Mouse (Mus musculus) lung, postnatal 10 days (tissue): ENCODE measurements at regions not wholly inside any gene's neighbourhood (a gene's known extent, or its start where the extent isn't known, plus 50 kb on each side); places are given as distances from the start of the nearest gene placed in this dataset.
A peak's percentile ranks its signal among the peaks of the same experiment; 100 is the strongest.

ENCODE experiments used
- DNase-seq: peaks from one replicate; pipeline ENCODE4 v3.0.0; 2021

DNA sequence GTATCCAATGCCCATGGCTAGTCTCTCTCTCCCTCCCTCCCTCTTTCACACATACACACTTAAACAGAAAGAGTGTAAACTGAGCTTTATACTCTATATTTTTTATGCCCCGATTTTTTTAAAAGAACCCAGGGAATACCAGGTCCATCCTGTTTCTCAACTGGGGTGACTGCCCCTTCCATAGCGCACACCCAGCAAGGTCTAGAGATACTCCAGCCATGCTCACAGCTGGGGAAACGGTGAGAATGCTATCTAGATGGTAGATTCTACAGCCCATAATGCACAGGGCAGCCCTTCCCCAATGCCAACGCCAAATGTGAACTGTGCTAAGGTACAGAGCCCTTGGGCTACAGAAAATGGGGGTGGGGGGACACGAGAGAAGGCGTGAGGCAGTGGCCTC lies 51.2 kb upstream of the Tln2 start:
- no peak for DNase-seq

DNA sequence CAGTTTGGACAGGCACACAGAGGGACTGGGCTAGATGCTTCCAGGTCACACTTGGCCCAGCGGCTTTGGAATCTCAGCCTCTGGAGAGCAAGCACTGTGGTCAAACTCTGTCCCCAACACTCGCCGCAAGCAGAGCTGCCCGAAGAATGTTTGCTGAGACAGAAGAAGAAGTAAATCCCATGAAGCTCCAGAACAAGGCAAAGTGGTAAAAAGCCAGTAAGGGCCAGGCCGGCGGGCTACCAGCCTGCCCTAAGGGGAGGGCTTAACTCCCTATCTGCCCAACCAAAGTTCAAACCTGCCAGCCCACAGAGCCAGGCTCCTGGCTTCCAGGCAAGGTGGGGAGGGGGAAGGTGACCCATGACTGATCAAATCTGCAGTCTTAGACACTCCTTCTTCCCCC lies 52.2 kb upstream of the Tln2 start:
- DNase-seq, result no peak

DNA sequence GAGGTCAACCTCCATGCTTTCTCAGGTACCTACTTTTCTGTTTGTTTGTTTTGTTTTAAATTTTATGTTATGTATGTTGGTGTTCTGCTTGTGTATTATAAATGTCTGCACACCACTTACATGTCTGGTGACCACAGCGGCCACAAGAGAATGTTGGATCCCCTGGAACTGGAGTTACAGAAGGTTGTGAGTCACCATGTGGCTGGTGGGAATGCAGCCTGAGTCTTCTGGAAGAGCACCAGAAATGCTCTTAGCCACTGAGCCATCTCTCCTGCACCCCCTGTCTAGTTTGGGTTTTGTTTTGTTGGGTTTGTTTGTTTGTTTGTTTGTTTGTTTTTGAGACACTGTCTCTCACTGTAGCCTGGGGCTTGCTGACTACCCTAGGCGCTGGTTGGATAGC lies 52.6 kb upstream of the Tln2 start:
- DNase-seq, result no peak

DNA sequence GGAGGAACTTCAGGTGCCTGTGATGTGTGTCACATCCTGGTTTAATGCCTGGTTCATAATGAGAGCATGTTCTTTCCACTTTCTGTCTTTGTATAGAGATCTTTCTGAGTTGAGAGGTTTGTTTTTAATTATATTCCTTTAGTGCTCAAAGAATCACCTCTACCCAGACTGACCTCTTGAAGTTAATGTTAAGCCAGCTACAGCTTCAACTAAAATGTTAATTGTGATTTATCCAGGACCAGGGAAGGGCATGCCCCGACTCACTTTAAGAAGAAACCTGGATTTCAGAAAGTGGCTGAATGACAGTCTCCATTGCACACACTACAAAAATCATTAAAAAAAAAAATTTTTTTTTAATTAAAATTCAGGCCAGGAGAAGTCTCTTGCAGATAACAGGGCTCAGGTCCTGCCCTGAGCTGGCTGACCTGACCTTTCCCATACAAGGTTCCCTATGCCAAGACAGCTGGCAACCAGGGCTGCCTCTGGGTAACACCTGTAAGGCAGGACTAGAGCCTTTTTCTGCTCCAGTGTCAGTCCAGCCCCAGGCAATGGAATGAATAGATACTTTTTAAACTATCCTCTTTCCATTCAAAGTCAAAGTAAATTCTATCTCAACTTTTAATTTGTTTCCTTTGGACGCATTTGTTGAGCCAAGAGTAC lies 54.7 kb upstream of the Tln2 start:
- no peak for DNase-seq

DNA sequence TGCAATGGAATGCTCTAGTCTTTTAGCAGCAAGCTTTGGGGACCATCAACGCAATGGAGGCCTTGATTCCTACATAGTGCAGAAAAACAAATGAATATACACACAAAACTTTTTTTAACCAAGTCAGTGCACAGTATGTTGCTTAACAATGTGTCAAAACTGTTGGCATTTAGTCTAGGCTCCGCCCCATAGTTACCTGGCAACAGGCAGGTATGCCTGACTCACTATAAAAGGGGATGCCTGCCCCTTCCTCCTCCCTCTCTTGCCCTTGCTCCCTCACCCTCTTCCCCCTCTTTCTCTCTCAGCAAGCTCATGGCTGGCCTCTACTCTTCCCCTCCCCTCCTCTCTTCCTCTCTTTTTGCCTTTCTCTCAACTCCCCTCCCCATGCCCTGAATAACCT lies 56.7 kb upstream of the Tln2 start:
- DNase-seq, result no peak

DNA sequence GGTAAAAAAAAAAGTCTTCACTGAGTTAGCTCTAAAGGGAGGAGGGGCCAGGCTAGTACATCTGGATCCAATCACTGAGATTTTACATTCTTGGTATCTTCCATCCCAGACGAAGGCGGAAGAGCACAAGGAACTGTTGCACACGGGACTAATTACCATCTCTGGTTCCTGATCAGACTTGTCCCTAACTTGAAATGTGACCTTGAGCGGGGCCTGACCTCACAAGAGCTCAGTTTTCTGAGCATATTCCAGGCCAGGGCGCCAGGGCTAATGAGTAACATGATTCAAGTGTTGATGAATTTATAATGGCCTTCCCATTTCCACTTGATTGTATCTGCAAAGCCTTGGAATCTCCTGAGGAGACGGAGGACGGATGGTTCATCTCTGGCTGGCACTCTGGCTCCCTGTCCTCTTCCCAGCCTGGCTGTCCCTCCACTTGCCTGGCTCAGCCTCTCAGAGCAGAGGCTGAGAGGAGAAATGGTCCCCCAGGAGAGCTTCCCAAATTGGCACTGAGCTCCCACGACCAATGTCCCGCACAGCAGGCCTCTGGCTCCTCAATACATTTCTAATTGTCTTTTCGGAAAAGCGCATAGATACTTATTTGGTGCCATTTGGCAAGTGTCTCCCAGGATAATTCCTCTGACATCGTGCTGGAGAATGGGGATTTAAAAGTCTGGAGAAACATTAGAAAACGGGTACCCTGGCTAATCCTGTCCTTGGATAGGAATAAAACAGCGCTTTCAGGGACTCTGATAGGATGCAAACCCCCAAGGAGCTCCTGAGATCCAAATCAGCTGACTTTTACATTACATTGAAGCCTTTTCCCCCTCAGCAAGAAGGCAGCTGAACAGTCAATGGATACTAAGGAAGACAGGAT lies 58.1 kb upstream of the Tln2 start:
- DNase-seq, result no peak

DNA sequence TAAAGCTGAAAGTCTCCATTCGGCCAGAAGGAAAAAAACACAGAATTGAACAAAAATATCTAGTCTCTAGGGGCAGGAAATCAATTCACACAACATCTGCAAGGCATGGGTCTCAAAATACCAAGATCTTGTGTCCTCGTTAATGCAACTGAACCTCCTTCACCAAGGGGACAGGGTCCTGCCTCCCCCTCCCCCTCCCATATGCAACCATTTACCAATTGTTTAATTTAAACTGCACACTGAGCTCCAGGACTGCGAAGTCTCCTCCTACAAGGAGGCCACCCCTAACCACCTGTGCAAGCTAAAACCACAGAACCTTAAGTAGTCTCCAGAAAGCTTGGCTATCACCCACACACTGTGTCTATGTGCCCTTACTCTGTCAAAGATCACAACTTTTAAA lies 61.4 kb upstream of the Tln2 start:
- DNase-seq, result no peak

DNA sequence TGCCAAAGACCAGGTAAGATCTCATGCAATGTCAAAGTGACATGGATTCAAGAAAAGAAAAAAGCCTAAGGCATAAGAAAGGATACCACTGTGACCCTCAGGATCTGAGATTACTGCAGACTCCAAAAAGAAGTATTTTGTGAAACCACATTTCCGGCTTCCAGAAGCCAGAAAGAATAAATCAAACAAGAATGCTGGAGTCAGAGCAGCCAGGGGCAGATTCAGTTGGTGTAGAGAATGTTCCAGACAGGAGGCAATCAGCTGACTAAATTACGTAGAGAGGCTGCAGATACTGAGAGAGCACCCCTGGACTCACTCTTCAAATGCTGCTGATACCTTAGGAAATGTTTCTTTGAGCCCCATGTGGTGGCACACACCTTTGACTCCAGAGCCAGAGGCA lies 67.7 kb upstream of the Tln2 start:
- DNase-seq, result no peak

DNA sequence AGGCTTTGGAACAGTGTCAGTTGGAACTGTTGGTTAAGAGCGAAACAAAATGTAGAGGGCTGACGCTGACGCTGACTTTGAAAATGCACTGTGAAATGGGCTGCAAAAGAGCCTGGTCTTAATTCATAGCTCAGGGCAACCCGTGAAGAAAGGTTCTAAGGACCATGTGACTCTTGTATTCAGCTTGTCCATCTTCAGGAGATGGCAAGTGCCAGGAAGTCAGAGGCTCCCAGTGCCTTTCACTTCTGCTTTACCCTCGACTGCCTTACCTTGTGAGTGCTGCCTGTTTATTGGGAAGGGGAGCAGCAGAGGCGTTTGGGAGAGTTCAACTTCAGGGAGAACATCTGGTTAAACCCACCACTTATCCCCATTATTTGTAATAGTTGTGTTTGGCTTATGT lies 70.1 kb upstream of the Tln2 start:
- DNase-seq, result no peak

DNA sequence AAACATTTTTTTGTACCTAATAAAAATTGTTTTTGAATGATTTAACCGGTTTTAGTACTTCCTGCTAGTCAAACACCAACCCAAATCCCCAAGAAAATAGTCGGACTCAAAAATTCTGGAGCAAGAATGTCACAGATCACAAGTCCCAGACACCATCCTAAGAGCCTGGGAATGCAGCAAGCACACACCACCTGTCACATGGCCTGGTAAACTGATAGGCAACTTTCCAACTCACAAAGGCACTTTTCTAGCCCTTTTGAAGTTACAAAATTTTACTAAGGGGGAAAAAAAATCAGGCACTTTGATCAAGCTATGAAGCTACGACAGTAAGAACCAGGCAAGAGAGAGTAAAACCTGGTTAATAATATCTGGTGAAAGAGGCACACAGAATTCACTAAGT lies 70.7 kb upstream of the Tln2 start:
- no peak for DNase-seq

DNA sequence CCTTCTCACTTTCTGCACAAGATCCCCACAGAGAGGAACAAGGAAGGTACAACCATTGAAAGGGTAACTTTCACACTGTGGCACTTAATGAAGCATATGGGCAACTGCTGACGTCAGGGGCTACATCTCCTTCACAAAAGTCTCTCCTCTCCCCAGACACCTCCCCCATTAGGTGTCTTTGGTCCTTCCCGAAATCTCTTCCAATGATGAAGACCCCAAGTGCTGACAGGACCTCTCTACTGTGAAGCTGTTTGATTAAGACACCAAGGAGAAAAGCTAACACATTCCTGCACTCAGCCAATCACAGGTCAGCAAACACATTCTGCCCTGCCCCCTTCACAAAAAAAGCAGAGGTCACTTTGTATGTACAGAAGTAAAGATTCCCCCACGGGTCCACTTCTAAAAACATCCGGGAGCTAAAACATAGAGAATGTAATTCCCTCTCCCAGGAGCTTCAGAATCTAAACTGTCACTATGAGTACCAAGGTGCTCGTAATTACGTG lies 72.3 kb upstream of the Tln2 start:
- no peak for DNase-seq

DNA sequence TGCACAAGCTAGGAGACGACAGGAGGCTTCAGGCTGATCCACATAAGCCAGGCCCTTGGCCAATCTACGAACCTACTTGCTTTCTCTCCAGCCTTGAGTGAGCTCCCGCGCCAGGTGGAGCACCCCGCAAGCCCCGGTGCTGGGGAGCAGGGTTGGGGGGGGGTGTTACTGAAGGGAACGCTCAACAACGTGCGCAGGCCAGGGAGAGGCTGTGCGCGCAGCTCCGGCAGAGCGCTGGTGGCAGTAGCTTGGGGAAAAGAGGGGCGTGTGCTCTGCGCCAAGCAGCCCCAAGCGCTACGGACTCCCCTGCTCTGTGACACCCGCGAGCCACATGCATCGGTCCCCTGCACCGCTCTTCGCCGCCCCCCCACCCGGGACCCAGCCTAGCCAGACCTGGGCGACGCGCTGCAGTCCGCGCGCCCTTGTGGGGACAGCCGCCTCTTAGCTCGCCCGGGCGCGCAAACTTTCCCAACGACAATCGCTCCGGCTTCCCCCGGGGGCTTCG lies 73.1 kb upstream of the Tln2 start:
- DNase-seq, result peak; percentile 28

DNA sequence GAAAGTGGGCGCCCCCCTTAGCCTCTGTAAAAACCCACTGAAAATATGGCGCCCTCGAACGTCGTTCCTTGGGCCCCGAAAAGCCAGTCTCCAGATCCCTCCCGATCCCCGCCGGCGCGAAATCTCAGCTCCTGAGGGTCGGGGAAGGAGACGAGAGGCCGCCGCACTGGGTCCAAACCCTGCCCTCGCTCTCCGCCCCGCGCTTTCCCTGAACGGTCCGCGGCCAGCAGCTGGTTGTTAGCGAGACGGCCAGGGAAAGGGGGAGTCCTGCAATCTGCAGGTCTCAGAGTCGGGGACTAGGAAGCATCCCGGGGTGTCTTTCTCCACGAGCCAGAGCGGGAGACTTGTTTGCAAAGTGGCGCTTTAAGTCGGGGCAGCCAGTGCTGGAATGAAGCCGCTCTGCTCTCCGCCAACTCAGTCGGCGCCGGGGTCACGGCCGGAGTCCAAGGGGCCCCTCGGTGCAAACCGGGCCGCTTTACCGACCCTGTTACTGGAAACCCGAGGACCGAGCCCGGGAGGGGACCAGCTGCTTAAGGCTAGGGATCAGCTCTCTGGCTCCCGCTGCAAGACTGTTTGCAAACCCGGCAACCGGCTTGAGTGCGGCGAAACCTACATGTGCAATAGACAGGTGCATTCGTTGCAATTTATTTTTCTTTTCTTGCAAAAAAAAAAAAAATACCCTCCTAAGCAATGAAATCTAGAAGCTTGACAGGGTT lies 73.7 kb upstream of the Tln2 start:
- peak; percentile 33 for DNase-seq

DNA sequence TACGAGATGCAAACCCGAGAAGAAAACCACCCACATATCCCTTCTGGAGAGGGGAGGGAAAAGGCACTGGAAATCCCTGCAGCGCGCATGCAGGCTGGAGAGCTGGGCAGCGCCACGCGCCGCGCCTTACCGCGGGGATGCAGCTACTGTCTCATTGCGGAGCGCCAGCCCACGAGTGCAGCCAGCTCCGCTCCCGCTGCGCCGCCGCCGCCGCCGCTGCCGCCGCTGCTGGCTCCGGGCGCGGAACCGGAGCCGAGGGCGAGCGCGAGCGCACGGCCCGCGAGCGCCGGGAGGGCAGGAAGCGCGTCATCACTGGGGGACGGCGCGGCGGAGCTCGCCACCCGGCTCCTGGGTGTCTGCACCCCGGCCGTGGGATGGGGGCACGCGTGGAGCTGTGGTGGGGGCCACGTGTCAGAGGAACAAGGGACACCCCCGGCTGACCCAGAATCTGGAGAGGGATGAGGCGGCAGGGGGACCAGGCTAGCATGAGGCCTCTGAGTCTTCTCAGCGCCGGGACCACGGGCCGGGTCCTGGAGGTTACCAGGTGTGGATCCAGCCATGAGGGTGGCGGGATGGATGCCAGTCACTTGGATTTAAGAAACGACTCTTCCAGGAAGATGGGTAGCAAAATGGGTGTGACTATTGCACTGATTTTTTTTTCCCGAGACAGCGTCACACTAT lies 74.4 kb upstream of the Tln2 start:
- DNase-seq, result peak; percentile 68

DNA sequence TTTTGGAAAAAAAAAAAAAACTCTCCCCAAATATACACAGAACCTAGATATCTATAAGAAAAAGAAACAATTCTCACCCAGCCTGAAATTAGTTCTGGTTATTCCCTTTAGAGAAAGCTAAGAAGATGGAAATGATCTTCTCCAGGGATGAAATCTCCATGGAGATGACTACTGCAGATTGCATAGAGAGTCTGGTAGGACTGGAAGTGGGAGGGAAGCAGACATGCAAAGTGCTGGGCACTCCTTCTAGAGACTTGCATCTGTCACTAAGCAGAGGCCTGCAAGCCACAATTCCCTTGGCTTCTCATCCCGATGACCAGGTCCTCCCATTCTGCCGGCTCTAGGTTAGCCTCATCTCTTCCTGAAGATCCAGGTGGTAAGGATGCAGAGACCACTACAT lies 87.3 kb upstream of the Tln2 start:
- DNase-seq, result no peak

DNA sequence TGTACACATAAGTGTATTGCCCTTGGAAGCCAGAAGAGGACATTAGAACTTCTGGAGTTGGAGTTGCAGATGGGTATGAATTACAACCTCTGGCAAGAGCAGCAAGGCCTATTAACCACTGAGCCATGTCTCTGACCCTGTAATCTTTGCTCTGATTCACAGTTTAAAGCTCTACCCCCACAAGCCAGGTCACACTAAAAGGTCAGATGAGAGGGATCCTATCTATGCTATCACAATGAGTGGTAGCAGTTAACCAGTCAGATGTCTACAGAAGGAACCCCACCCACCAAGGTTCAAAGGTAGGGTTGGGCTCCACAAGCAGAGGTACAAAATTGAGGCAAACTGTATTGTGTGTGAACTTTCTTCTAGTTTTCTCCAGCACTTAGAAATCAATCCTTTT lies 94.5 kb upstream of the C2cd4b start:
- no peak for DNase-seq

DNA sequence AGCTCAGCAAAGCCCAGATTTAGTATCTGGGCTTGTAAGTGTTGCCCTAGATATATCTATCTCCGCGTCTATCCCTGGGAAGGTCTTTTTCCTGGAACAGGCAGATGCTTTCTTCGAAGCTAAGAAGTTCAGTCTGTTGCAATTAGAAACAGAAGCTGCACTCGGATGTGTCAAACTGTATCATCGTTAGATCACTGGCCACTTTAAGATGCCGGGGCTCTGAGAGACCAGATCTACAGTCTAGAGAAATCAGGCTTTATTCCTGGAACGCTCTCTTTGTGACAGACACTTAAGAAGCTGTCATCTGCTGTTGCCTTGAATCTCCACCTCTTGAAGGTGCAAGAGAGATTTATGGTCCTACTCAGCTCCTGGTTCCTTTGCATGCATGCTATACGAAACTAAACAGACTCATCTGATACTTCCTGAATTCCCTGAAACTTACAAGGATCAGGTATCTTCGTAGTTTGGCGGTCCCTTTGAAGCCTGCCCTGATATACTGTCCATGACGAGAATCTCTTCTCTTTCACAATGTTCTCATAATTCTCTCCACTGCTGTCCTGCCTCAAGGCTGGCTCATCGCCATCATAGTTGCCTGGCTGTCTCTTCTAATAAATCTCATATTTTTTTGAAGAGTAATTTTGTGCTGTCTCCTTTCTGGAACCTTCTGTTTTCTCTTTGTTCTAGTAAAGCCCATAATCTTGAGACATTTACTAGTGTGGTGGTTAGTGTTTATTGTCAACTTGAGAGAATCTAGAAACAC lies 88.8 kb upstream of the C2cd4b start:
- no peak for DNase-seq

DNA sequence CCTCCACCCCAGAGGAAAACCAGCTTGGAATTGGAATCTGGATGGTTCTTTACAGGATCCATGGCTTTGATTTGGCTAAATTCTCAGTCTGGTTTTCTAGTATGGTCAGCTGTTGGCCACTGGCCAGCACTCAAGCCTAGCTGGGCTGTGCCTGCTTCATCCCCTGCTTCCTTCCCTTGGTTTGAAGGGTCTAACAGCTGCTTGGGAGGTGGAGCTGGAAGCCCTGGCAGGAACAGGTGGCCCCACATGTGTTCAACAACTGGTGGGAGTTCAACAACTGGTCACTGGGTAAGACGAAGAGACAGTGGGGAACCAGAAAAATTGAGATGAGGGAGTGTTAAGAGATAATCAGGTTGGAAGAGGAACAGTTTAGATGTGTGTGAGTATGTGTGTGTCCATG lies 82.3 kb upstream of the C2cd4b start:
- DNase-seq, result peak; percentile 3

DNA sequence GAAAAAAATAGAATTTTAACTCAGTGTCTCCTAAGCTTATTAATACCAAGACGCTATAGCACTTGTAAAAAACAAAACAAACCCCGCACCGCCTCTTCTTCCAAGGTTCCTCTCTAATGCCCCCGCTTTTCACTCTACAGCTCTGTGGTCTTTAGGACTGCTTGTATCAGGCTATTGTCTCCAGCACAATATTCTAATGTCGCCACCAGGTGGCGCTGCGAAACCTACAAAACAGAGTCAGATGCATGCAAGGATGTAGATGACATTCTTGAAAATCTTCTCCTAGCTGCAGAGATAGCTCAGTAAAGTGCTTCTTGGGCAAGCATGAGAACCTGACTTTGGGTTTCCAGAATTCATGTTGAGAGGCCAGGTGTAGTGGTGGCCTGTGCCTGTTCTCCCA lies 75.9 kb upstream of the C2cd4b start:
- peak; percentile 62 for DNase-seq

DNA sequence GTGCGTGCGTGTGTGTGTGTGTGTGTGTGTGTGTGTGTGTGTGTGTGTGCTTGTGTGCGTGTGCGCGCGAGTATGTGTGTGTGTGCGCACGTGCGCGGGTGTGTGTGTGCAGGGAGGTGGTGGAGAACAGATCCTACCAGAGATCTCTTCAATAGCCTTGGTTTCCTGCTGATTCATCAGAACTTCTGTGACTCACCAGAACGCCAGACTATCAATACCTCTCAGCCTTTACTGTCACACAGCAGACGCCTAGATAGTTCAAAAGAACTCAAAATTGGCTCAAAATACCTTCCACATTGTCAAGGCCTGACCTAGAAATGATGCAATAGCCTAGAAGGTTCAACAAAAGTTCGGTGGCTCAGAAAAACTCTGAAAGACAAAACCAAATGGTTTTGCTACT lies 66.8 kb upstream of the C2cd4b start:
- DNase-seq, result no peak

DNA sequence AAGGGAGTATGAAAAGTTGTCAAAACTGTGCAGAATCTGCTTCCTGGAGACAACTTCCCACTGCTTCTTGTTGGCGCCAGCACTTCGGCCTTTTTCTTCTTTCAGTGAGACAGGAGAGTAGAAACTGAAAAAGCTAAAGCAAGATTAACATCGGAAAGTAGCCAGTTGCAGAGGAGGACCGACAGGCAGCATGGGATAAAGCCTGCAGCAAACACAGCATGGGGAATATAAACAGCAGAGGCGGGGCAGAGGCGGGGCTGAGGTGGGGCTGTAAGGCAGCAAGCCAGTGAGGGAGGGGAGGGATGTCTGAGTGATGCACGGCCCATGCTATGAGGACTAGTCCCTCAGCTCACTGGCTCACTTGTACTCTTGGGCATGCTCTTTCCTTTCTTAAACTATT lies 65.5 kb upstream of the C2cd4b start:
- DNase-seq, result peak; percentile 68

DNA sequence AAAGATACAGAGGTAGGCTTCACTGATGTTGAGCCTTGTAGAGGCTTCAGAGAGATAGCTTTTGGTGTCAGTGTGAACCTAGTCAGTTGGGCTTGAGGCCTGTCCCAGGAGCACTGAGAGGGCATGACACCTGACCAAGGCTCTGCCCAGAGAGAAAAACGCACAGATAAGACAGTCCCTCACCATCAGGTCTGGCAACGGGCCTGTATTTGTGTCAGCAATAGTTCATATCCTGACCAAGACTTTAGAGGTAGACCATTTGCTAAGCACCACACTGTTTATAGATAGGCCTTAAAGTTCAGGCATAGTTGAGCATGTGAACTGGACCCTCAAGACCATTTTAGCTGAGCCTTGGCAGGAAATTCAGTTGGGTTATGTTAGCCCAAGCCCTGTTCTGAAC lies 60.4 kb upstream of the C2cd4b start:
- DNase-seq, result no peak
